9 mouse cellular contexts compared by ENCODE assay signal in genomic region chr19:41618153-41618657, GRCm38 (mm10). TPM values are rescaled to one million over a fixed set of nuclear protein-coding genes. Genes with fewer than 3 reads are reported as not detected.
DNase-seq lines count a peak whose midpoint lies in the region; ATAC-seq lines count a peak whose summit lies in the region.
"Had no signal": no experiment of that assay in that cellular context is flagged by ENCODE, and none has a peak within 500 bp of the region (broad histone marks: within the 10 kb centered on the region; RNA-seq: fewer than 3 reads in every experiment).

No protein-coding gene starts in this region.

- no peak for DNase-seq in hindbrain, embryonic 10.5 days (ENCODE audit: low spot score)
- peak; percentile 53 for DNase-seq in MN1 (ENCODE audit: low spot score)
- no peak for DNase-seq in spleen, adult 12 weeks (ENCODE audit: low spot score)
- DNase-seq in thymus, postnatal 14 days = no peak
- DNase-seq: lung, postnatal 4 days had no signal

- H3K9ac ChIP-seq in hindbrain, embryonic 12.5 days = no peak overlapping the region
- H3K9ac ChIP-seq in embryonic facial prominence, embryonic 13.5 days = no peak overlapping the region

- no peaks in the 10 kb centered on the region for H3K36me3 ChIP-seq in hindbrain, embryonic 10.5 days
- no peaks in the 10 kb centered on the region for H3K36me3 ChIP-seq in hindbrain, embryonic 12.5 days
- H3K36me3 ChIP-seq in embryonic facial prominence, embryonic 13.5 days = no peaks in the 10 kb centered on the region

- WGBS in hindbrain, embryonic 10.5 days = 65% methylated on average over 6 of the region's 6 CpGs
- WGBS in hindbrain, embryonic 12.5 days = 44% methylated on average over 6 of the region's 6 CpGs
- WGBS in embryonic facial prominence, embryonic 13.5 days = 27% methylated on average over 6 of the region's 6 CpGs

- H3K4me1 ChIP-seq in hindbrain, embryonic 10.5 days (replicated peaks) = peaks cover 59% of the 10 kb centered on the region
- H3K4me1 ChIP-seq in hindbrain, embryonic 12.5 days = peaks cover 48% of the 10 kb centered on the region
- peaks cover 38% of the 10 kb centered on the region for H3K4me1 ChIP-seq in embryonic facial prominence, embryonic 13.5 days

- ATAC-seq in hindbrain, embryonic 12.5 days (ENCODE audit: low FRiP score) = no peak
- ATAC-seq in embryonic facial prominence, embryonic 13.5 days (ENCODE audit: insufficient number of reproducible peaks, insufficient read depth, low FRiP score, low TSS enrichment, low read depth) = peak; percentile 10; the same call in 1 of the 2 replicates
- ATAC-seq in megakaryocyte progenitor cell, adult 5-6 weeks (replicated peaks; ENCODE audit: poor library complexity) = 0 out of 2 replicates have a peak, but pooled peaks have one; percentile 14

- H3K9me3 ChIP-seq in hindbrain, embryonic 10.5 days = no peaks in the 10 kb centered on the region
- no peaks in the 10 kb centered on the region for H3K9me3 ChIP-seq in hindbrain, embryonic 12.5 days (replicated peaks)
- no peaks in the 10 kb centered on the region for H3K9me3 ChIP-seq in embryonic facial prominence, embryonic 13.5 days

- H3K4me3 ChIP-seq in hindbrain, embryonic 10.5 days = no peak overlapping the region
- H3K4me3 ChIP-seq in hindbrain, embryonic 12.5 days = no peak overlapping the region
- no peak overlapping the region for H3K4me3 ChIP-seq in embryonic facial prominence, embryonic 13.5 days
- H3K4me3 ChIP-seq: erythroblast, embryonic 14.5 days had no signal

- H3K27me3 ChIP-seq in hindbrain, embryonic 10.5 days (ENCODE audit: insufficient read depth, poor library complexity, severe bottlenecking) = peaks cover 82% of the 10 kb centered on the region
- H3K27me3 ChIP-seq in hindbrain, embryonic 12.5 days = peaks cover 37% of the 10 kb centered on the region
- H3K27me3 ChIP-seq in embryonic facial prominence, embryonic 13.5 days = peaks cover 31% of the 10 kb centered on the region

- no peak overlapping the region for H3K4me2 ChIP-seq in hindbrain, embryonic 12.5 days (replicated peaks)
- H3K4me2 ChIP-seq in embryonic facial prominence, embryonic 13.5 days = no peak overlapping the region

- 0 out of 2 replicates have a peak overlapping the region, but pooled peaks have one; percentile 9 for H3K27ac ChIP-seq in hindbrain, embryonic 10.5 days
- H3K27ac ChIP-seq in hindbrain, embryonic 12.5 days = no peak overlapping the region
- peak overlapping the region; percentile 64 for H3K27ac ChIP-seq in embryonic facial prominence, embryonic 13.5 days

RNA-seq across cellular contexts. Expression of gene Gm340, which starts 36.0 kb away (rescaled TPM):
- polyA plus RNA-seq in hindbrain, embryonic 10.5 days (2016; fragmentation: Nextera tagmentation; extraction: Ambion mirVana) = 3.0 and 3.3 TPM in 2 replicates
- 3.9 and 4.8 TPM in 2 replicates for polyA plus RNA-seq in hindbrain, embryonic 12.5 days (2016; fragmentation: Nextera tagmentation; extraction: Ambion mirVana)
- 2.6 and 2.8 TPM in 2 replicates for polyA plus RNA-seq in embryonic facial prominence, embryonic 13.5 days (2015; fragmentation: Nextera tagmentation; extraction: Ambion mirVana)
- 10.0 and 12.1 TPM in 2 replicates for total RNA-seq in megakaryocyte progenitor cell, adult 5-6 weeks (2015)
- 7.8 and 9.3 TPM in 2 replicates for total RNA-seq in megakaryocyte progenitor cell, adult 5-6 weeks (2017)
